Mouse (Mus musculus) forebrain, embryonic 16.5 days (tissue): ENCODE measurements around the gene Ythdf2. TPM values are rescaled to one million over a fixed set of nuclear protein-coding genes. Genes with fewer than 3 reads are reported as not detected.
"Not testable (repeated sequence)": the region's sequence is repeated elsewhere in the genome, so short reads cannot be mapped to it uniquely, and the experiment has no call there.

Experiments
- ATAC-seq: fragments of 200-750 bp; cut with Nextera tagmentation; 2 replicates; pipeline ENCODE4 v1.8.0; 2017; ENCODE audit warnings: mild to moderate bottlenecking, moderate library complexity
- H3K27ac ChIP-seq: fragments of 300-500 bp; sonication (generic); 2 replicates; pipeline ENCODE4 v1.5.1; 2014; ENCODE audit warnings: low read length, control low read depth
- H3K27me3 ChIP-seq: fragments of 300-500 bp; sonication (generic); replicated peaks from 2 replicates; pipeline ENCODE4 v1.6.1; 2014; ENCODE audit warnings: low read length; ENCODE audit not compliant: control insufficient read depth, insufficient read depth
- H3K36me3 ChIP-seq: fragments of 300-500 bp; sonication (generic); 2 replicates; pipeline ENCODE4 v1.6.1; 2014; ENCODE audit not compliant: control insufficient read depth, insufficient read depth
- H3K4me1 ChIP-seq: fragments of 300-500 bp; sonication (generic); replicated peaks from 2 replicates; pipeline ENCODE4 v1.6.1; 2014; ENCODE audit warnings: low read length; ENCODE audit not compliant: control insufficient read depth, insufficient read depth
- H3K4me2 ChIP-seq: fragments of 300-500 bp; sonication (generic); 2 replicates; pipeline ENCODE4 v1.6.1; 2014; ENCODE audit warnings: mild to moderate bottlenecking, low read length, control low read depth
- H3K4me3 ChIP-seq: fragments of 300-500 bp; sonication (generic); replicated peaks from 2 replicates; pipeline ENCODE4 v1.5.1; 2014; ENCODE audit warnings: mild to moderate bottlenecking, low read length, control low read depth
- H3K9ac ChIP-seq: fragments of 300-500 bp; sonication (generic); replicated peaks from 2 replicates; pipeline ENCODE4 v1.6.1; 2014; ENCODE audit warnings: low read depth, low read length, control low read depth
- H3K9me3 ChIP-seq: fragments of 300-500 bp; sonication (generic); 2 replicates; pipeline ENCODE4 v1.6.1; 2016; ENCODE audit warnings: low read length; ENCODE audit not compliant: control insufficient read depth
- WGBS: fragments of 180-500 bp; shearing (Covaris S2); extraction: QIAGEN DNeasy Blood & Tissue Kit; methylation state at CpG from one replicate; pipeline ENCODE4 v1.1.7; 2014; 5-methylcytosine and 5-hydroxymethylcytosine counted together
- polyA plus RNA-seq: library from polyadenylated mRNA; unstranded; fragments of >200 nt; fragmentation: Nextera tagmentation; extraction: Ambion mirVana; gene quantifications from 2 replicates; pipeline ENCODE4 v1.2.1, GENCODE M21; 2015

Gene Ythdf2
- polyA plus RNA-seq, 1 experiment from 2014 or later = 154 TPM

- H3K4me1 ChIP-seq = no peaks in the 10 kb centered on the region
- no peak overlapping the region for H3K27ac ChIP-seq
- no peaks in the 10 kb centered on the region for H3K27me3 ChIP-seq
- no peaks in the 10 kb centered on the region for H3K9me3 ChIP-seq
- H3K9ac ChIP-seq = no peak overlapping the region
- no peak overlapping the region for H3K4me2 ChIP-seq
- no peak for ATAC-seq
- 98% methylated on average over 3 of the region's 3 CpGs for WGBS
- H3K36me3 ChIP-seq = peaks cover 27% of the 10 kb centered on the region
- no peak overlapping the region for H3K4me3 ChIP-seq
These were observed 33.5 kb upstream of the Ythdf2 start for GRCm38 (mm10) chr4:132245643-132246042.

- Histone ChIP-seq H3K4me1 (no peaks in the 10 kb centered on the region), H3K4me2 (no peak overlapping the region), H3K9me3 (no peaks in the 10 kb centered on the region), H3K4me3 (no peak overlapping the region), H3K9ac (no peak overlapping the region), H3K36me3 (peaks cover 20% of the 10 kb centered on the region), H3K27ac (no peak overlapping the region), H3K27me3 (no peaks in the 10 kb centered on the region)
- WGBS = 92% methylated on average over 3 of the region's 3 CpGs
- ATAC-seq = no peak
These were observed 29.1 kb upstream of the Ythdf2 start for GRCm38 (mm10) chr4:132241208-132241607.

- H3K4me2 ChIP-seq = no peak overlapping the region
- H3K4me3 ChIP-seq = no peak overlapping the region
- H3K27ac ChIP-seq = no peak overlapping the region
- H3K27me3 ChIP-seq = no peaks in the 10 kb centered on the region
- H3K9me3 ChIP-seq = no peaks in the 10 kb centered on the region
- H3K9ac ChIP-seq = no peak overlapping the region
- 94% methylated on average over 3 of the region's 3 CpGs for whole genome bisulfite sequencing
- ATAC-seq = no peak
- no peaks in the 10 kb centered on the region for H3K4me1 ChIP-seq
- H3K36me3 ChIP-seq = peaks cover 19% of the 10 kb centered on the region
These were observed 28.3 kb upstream of the Ythdf2 start for GRCm38 (mm10) chr4:132240367-132240766.

GRCm38 (mm10) chr4:132238356-132238755, 26.3 kb upstream of the Ythdf2 start:
- no peaks in the 10 kb centered on the region for H3K9me3 ChIP-seq
- 96% methylated on average over 4 of the region's 4 CpGs for WGBS
- ATAC-seq = no peak

GRCm38 (mm10) chr4:132234710-132235109, 22.6 kb upstream of the Ythdf2 start:
- no peak overlapping the region for H3K9ac ChIP-seq
- 96% methylated on average over 8 of the region's 8 CpGs for WGBS
- H3K36me3 ChIP-seq = peaks cover 18% of the 10 kb centered on the region
- H3K4me2 ChIP-seq = no peak overlapping the region
- no peaks in the 10 kb centered on the region for H3K4me1 ChIP-seq
- H3K9me3 ChIP-seq = no peaks in the 10 kb centered on the region
- no peak overlapping the region for H3K27ac ChIP-seq
- no peak overlapping the region for H3K4me3 ChIP-seq
- no peak for ATAC-seq
- H3K27me3 ChIP-seq = no peaks in the 10 kb centered on the region

More at GRCm38 (mm10) chr4:132238356-132238755, 26.3 kb upstream of the Ythdf2 start:
- Histone ChIP-seq H3K27me3 (no peaks in the 10 kb centered on the region), H3K4me2 (no peak overlapping the region), H3K4me1 (no peaks in the 10 kb centered on the region), H3K9ac (no peak overlapping the region), H3K27ac (no peak overlapping the region), H3K36me3 (peaks cover 19% of the 10 kb centered on the region), H3K4me3 (no peak overlapping the region)

- no peak overlapping the region for H3K9ac ChIP-seq
- H3K9me3 ChIP-seq = no peaks in the 10 kb centered on the region
- no peak overlapping the region for H3K4me3 ChIP-seq
- H3K27ac ChIP-seq = no peak overlapping the region
- peaks cover 41% of the 10 kb centered on the region for H3K36me3 ChIP-seq
- H3K4me1 ChIP-seq = no peaks in the 10 kb centered on the region
- no peak overlapping the region for H3K4me2 ChIP-seq
- no peaks in the 10 kb centered on the region for H3K27me3 ChIP-seq
- no peak for ATAC-seq
- WGBS = 96% methylated on average over 5 of the region's 5 CpGs
These were observed 18.3 kb upstream of the Ythdf2 start for GRCm38 (mm10) chr4:132230422-132230821.

- not testable (repeated sequence) for ATAC-seq, H3K4me3 ChIP-seq, H3K4me2 ChIP-seq, H3K9me3 ChIP-seq, H3K9ac ChIP-seq, H3K4me1 ChIP-seq, H3K27ac ChIP-seq, H3K27me3 ChIP-seq
- 95% methylated on average over 5 of the region's 5 CpGs for WGBS
- H3K36me3 ChIP-seq = peaks cover 26% of the 10 kb centered on the region
These were observed 9.9 kb upstream of the Ythdf2 start for GRCm38 (mm10) chr4:132222001-132222400.

GRCm38 (mm10) chr4:132218439-132218838, 6.3 kb upstream of the Ythdf2 start:
- not testable (repeated sequence) for H3K4me2 ChIP-seq, H3K9ac ChIP-seq, H3K36me3 ChIP-seq, ATAC-seq, H3K27ac ChIP-seq, H3K9me3 ChIP-seq, H3K4me3 ChIP-seq, H3K27me3 ChIP-seq, H3K4me1 ChIP-seq
- WGBS = 79% methylated on average over 6 of the region's 6 CpGs

- 77% methylated on average over 2 of the region's 2 CpGs for WGBS
- H3K4me1 ChIP-seq = no peaks in the 10 kb centered on the region
- no peak overlapping the region for H3K4me2 ChIP-seq
- no peak overlapping the region for H3K9ac ChIP-seq
- no peaks in the 10 kb centered on the region for H3K27me3 ChIP-seq
- no peak overlapping the region for H3K27ac ChIP-seq
- H3K4me3 ChIP-seq = no peak overlapping the region
- no peaks in the 10 kb centered on the region for H3K9me3 ChIP-seq
- 0 out of 2 replicates have a peak, but pooled peaks cover 5% of the 10 kb centered on the region for H3K36me3 ChIP-seq
- ATAC-seq = no peak
These were observed 5.7 kb upstream of the Ythdf2 start for GRCm38 (mm10) chr4:132217781-132218180.

- Histone ChIP-seq H3K36me3 (no peaks in the 10 kb centered on the region), H3K27me3 (no peaks in the 10 kb centered on the region), H3K27ac (no peak overlapping the region), H3K4me2 (no peak overlapping the region), H3K9ac (no peak overlapping the region), H3K4me3 (no peak overlapping the region), H3K4me1 (peaks cover 3% of the 10 kb centered on the region), H3K9me3 (no peaks in the 10 kb centered on the region)
- WGBS = 77% methylated on average over 1 of the region's 1 CpGs
- no peak for ATAC-seq
These were observed 4.5 kb upstream of the Ythdf2 start for GRCm38 (mm10) chr4:132216602-132217001.
